Mouse (Mus musculus): ENCODE data around the gene Ostn.

- no peak for TF ChIP-seq CTCF (conservative IDR thresholded peaks at IDR 0.05; ENCODE audit: low read length)
- TF ChIP-seq NANOG (IDR thresholded peaks at IDR 0.05; ENCODE audit: borderline replicate concordance, low read length), result no peak
Measured at GRCm38 (mm10) chr16:27370191-27370590, 62.9 kb downstream of the Ostn start, which contains the start of gene Uts2b.

Measured in E14TG2a.4 (cell line).